Mouse (Mus musculus) neural tube, embryonic 15.5 days (tissue): ENCODE measurements around the gene Syt16. TPM values are rescaled to one million over a fixed set of nuclear protein-coding genes. Genes with fewer than 3 reads are reported as not detected.

Experiments
- ATAC-seq: fragments of 200-750 bp; cut with Nextera tagmentation; 2 replicates; pipeline ENCODE4 v1.8.0; 2017; ENCODE audit warnings: mild to moderate bottlenecking, moderate TSS enrichment, moderate library complexity; ENCODE audit not compliant: low FRiP score
- H3K27ac ChIP-seq: fragments of 300-500 bp; sonication (generic); replicated peaks from 2 replicates; pipeline ENCODE4 v1.5.1; 2015; ENCODE audit warnings: mild to moderate bottlenecking, inconsistent platforms
- H3K27me3 ChIP-seq: fragments of 300-500 bp; sonication (generic); replicated peaks from 2 replicates; pipeline ENCODE4 v1.6.1; 2015; ENCODE audit warnings: inconsistent platforms
- H3K36me3 ChIP-seq: fragments of 300-500 bp; sonication (generic); 2 replicates; pipeline ENCODE4 v1.6.1; 2015; ENCODE audit warnings: inconsistent platforms
- H3K4me1 ChIP-seq: fragments of 300-500 bp; sonication (generic); 2 replicates; pipeline ENCODE4 v1.6.1; 2015; ENCODE audit warnings: inconsistent platforms
- H3K4me2 ChIP-seq: fragments of 300-500 bp; sonication (generic); 2 replicates; pipeline ENCODE4 v1.6.1; 2015; ENCODE audit warnings: inconsistent platforms, mild to moderate bottlenecking, moderate library complexity
- H3K4me3 ChIP-seq: fragments of 300-500 bp; sonication (generic); replicated peaks from 2 replicates; pipeline ENCODE4 v1.5.1; 2015; ENCODE audit warnings: mild to moderate bottlenecking, inconsistent platforms
- H3K9ac ChIP-seq: fragments of 300-500 bp; sonication (generic); replicated peaks from 2 replicates; pipeline ENCODE4 v1.6.1; 2015; ENCODE audit warnings: mild to moderate bottlenecking, inconsistent platforms
- H3K9me3 ChIP-seq: fragments of 300-500 bp; sonication (generic); replicated peaks from 2 replicates; pipeline ENCODE4 v1.6.1; 2016; ENCODE audit warnings: inconsistent platforms
- WGBS: fragments of 180-500 bp; shearing (Covaris S2); methylation state at CpG from one replicate; pipeline ENCODE4 v1.1.7; 2015; ENCODE audit warnings: mixed read lengths; 5-methylcytosine and 5-hydroxymethylcytosine counted together
- polyA plus RNA-seq: library from polyadenylated mRNA; unstranded; fragments of >200 nt; fragmentation: Nextera tagmentation; extraction: Ambion mirVana; gene quantifications from 2 replicates; pipeline ENCODE4 v1.2.1, GENCODE M21; 2015

Syt16 gene
- 66.3 and 78.5 TPM in 2 replicates for polyA plus RNA-seq

DNA sequence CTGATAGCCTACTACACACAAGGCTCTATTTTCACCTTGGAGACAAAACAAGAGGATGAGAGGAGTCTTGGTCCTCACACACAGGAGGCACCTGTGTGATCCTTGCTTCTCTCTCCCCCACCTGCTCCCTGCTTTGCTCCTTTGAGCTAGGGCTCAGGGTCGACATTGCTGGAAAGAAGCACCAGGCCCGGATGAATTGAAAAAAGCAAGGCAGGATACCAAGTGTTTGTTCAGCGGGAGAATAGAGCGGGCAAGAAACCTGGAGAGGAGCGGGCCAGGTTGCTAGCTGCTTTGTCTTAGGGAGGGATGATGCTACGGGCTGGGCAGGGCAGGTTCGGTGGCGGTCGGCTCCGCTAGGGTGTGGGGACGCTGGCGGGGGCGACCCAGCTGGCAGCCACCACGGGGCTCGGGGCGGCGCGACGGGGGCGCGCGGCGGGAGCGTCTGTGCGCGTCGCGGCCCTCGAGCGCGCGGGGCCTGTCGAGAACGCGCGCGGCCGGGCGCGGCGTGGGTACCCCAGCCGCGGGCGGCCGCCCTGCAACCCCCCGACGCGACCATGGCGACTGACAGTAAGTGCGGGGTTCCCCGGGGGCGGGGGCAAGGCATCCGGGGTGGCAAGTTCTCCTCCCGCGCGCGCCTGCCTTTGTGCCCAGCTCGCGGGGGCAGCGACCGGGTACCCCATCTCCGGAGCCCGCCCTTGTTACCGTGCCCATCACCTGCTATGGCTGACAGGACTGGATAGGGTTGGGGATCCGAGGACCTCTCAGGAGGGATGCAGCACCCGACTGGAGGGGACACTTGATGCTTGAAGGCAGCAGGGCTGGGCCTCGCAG, at the start of gene Syt16:
Gene Syt16, plus strand, starts transcription at position 365 of the 831 bp plus-strand sequence.
- H3K4me2 ChIP-seq = peak within 1 kb of the TSS; percentile 78
- under 1% methylated on average over 63 of the region's 67 CpGs for WGBS
- peak within 1 kb of the TSS; percentile 65 for H3K4me3 ChIP-seq
- H3K36me3 ChIP-seq = no peaks in the 10 kb centered on the region
- ATAC-seq = peak; percentile 80
- H3K9me3 ChIP-seq = no peaks in the 10 kb centered on the region
- 0 out of 2 replicates have a peak, but pooled peaks cover 6% of the 10 kb centered on the region for H3K27me3 ChIP-seq
- H3K4me1 ChIP-seq = peaks cover 28% of the 10 kb centered on the region
- peak within 1 kb of the TSS; percentile 65 for H3K9ac ChIP-seq
- H3K27ac ChIP-seq = peak within 1 kb of the TSS; percentile 85

DNA sequence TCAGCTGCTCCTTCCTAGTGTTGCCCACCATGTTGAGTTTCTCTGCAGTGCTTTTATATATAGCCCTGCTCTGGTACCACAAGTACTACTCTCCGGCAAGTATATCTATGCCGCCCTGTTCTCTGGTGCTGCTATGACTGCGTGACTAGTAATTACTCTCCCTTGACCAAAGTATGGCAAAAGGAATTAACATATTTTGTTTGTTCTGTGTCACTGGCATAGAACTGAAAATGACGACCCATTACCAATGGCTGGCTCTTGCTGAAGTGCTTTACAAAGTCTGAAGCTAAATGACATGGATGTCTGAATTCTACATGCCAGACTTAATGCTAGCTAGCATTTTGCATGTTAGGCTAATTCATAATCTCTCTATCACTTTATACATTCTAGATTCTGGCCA, 49.0 kb upstream of the Syt16 start:
- no peak overlapping the region for H3K27ac ChIP-seq
- 93% methylated on average over 4 of the region's 4 CpGs for WGBS
- H3K4me3 ChIP-seq = no peak overlapping the region
- H3K9ac ChIP-seq = no peak overlapping the region
- H3K4me1 ChIP-seq = peaks cover 18% of the 10 kb centered on the region
- H3K4me2 ChIP-seq = no peak overlapping the region
- ATAC-seq = no peak
- H3K27me3 ChIP-seq = no peaks in the 10 kb centered on the region
- H3K9me3 ChIP-seq = no peaks in the 10 kb centered on the region
- H3K36me3 ChIP-seq = peaks cover 21% of the 10 kb centered on the region

DNA sequence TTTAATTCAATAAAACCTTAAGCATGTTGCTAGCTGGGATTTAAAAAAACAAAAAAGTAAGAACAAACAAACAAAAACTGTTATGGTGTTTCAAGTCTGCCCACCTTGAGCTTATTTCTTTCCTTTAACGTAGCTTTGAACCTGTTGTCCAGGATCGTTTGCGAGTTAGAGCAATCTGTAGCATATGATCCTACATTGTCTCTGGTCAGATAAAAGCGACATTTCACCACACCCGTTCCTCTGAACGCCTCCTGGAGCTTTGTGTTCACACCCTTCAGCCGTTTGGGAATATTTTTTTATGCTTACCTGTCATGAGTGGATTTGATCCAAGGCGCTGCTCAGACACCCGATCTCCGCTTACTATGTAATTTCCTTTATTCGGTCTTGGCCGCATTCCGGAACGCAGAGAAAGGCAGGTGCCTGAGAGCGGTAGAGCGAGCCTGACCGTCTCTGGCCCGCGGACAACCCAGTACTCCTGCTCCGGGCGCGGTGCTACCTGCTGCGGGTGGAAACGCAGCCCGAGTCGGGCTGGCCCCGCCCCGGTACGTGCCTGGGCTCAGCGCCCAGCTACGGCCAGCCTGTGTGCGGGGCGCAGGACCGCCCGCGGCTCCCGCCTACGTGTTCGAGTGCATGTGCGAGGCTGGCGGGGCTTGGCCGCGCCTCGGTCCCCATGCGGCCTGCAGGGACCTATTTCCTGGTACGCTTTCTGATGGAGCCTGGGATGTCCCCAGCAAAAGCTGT, 48.0 kb upstream of the Syt16 start:
- Histone ChIP-seq H3K36me3 (peaks cover 12% of the 10 kb centered on the region), H3K9ac (peak overlapping the region; percentile 59)
- 5% methylated on average over 46 of the region's 46 CpGs for WGBS

DNA sequence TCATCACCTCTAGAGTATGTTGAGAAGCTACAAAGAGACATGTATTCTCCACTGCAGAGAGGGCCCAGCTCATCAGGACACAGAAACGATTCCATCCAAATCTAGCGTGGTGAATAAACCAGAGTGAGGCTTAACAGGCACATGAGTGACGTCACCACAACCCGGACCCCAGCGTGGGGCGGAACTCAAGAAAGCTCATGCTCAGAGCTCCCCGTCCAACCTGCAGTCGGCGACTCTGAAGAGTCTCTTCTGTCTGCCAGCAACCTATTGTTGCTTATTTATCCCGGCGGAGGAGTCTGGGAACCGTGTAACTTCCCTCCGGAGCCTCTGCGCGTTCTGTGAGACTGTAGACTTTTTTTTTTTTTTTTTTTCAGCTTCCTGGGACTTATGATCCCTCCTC, 44.6 kb upstream of the Syt16 start:
- H3K9me3 ChIP-seq = no peaks in the 10 kb centered on the region
- WGBS = 9% methylated on average over 15 of the region's 15 CpGs
- ATAC-seq = peak; percentile 60; the same call in 1 of the 2 replicates

More for the DNA sequence above, 48.0 kb upstream of the Syt16 start:
- Histone ChIP-seq H3K9me3 (no peaks in the 10 kb centered on the region), H3K27ac (no peak overlapping the region), H3K4me3 (peak overlapping the region; percentile 46), H3K4me1 (peaks cover 20% of the 10 kb centered on the region), H3K27me3 (no peaks in the 10 kb centered on the region), H3K4me2 (peak overlapping the region; percentile 86)
- peak; percentile 83 for ATAC-seq

DNA sequence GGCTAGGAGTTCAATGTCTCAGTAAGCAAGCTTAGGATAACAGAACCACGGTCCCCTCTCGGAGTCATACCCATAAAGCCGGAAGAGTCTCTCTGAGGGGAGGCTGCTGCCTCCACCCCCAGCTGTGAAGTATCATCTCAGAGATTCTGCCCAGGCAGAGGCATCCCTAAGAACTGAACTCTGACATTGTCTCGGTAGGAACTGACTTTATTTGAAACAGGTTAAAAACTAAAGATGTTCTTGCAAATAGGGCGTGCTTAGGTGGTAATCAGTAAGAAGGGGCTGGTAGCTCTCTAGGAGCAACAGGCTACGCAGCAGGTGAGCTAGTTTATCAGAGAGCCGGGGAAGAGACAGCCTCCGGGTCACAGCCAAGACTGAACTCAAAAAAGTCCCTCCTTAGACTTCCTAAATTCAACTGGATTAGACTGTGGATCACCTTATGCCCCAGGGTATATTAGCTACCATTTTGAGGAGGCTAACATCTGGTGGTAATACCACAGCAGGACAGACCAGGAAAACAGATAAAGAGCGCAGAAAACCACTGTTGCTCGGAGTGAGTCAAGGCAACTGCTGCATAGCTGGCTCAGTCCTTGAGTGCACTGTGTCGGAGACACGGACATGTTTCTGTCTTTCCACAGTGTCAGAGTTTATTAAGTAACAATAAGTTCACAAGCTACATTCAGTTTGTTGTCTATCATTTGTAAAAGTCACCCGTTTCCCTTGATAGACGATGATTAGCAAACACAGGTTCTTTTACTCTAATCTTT, 43.9 kb upstream of the Syt16 start:
- H3K36me3 ChIP-seq = no peaks in the 10 kb centered on the region
- H3K4me1 ChIP-seq = peaks cover 20% of the 10 kb centered on the region
- no peaks in the 10 kb centered on the region for H3K9me3 ChIP-seq
- H3K27me3 ChIP-seq = no peaks in the 10 kb centered on the region
- no peak for ATAC-seq
- H3K9ac ChIP-seq = 0 out of 2 replicates have a peak overlapping the region, but pooled peaks have one; percentile 23
- no peak overlapping the region for H3K27ac ChIP-seq
- peak overlapping the region; percentile 60 for H3K4me2 ChIP-seq
- WGBS = 55% methylated on average over 14 of the region's 14 CpGs
- H3K4me3 ChIP-seq = peak overlapping the region; percentile 33

More for the DNA sequence above, 44.6 kb upstream of the Syt16 start:
- Histone ChIP-seq H3K27ac (no peak overlapping the region), H3K9ac (peak overlapping the region; percentile 23), H3K4me1 (peaks cover 20% of the 10 kb centered on the region), H3K36me3 (no peaks in the 10 kb centered on the region), H3K4me3 (peak overlapping the region; percentile 33), H3K4me2 (peak overlapping the region; percentile 60), H3K27me3 (no peaks in the 10 kb centered on the region)

DNA sequence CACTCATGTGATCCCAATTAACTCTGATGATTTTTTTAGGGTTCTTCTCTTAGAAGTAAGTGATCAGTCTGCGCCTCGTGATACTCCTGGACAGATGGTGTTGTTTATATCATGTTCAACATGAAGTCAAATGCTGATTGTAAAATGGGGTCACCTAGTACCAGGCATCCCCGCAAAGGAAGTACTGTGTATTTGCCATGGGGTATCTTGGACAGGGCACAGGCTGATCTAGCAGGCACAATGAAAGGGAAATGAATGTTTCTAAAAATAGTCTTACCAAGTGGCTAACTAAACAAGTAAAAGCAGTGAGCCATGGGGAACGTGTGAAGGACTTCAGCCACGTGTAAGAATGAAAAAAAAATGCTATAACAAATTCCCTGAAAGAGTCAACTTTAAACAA, 42.7 kb upstream of the Syt16 start:
- H3K4me1 ChIP-seq = peaks cover 11% of the 10 kb centered on the region
- H3K27me3 ChIP-seq = no peaks in the 10 kb centered on the region
- 82% methylated on average over 5 of the region's 5 CpGs for WGBS
- H3K36me3 ChIP-seq = no peaks in the 10 kb centered on the region
- H3K4me3 ChIP-seq = no peak overlapping the region
- H3K9ac ChIP-seq = no peak overlapping the region
- H3K4me2 ChIP-seq = no peak overlapping the region
- no peak for ATAC-seq
- no peak overlapping the region for H3K27ac ChIP-seq
- H3K9me3 ChIP-seq = no peaks in the 10 kb centered on the region

DNA sequence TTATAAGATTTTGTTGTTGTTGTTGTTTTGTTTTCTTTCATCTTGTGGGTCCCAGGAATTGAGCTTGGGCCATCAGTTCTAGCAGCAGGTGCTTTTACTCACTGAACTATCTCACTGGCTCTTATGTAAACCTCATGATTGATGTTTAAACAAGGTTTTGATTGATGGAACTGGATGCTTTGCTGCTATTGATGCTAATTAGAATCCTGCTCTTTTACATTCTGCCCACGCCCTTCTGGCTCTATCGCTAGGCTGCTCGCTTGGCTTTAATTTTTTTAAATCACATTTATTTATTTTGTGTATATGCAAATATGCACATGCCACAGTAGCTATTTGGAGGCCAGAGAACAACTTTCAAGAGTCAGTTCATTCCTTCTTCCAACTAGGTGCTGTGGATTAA, 39.8 kb upstream of the Syt16 start:
- Histone ChIP-seq H3K36me3 (no peaks in the 10 kb centered on the region), H3K4me1 (peaks cover 7% of the 10 kb centered on the region), H3K9me3 (no peaks in the 10 kb centered on the region), H3K27me3 (no peaks in the 10 kb centered on the region; the same call in 1 of the 2 replicates), H3K4me2 (no peak overlapping the region), H3K27ac (no peak overlapping the region), H3K4me3 (no peak overlapping the region), H3K9ac (no peak overlapping the region)
- no peak for ATAC-seq
- WGBS = 92% methylated on average over 3 of the region's 3 CpGs

DNA sequence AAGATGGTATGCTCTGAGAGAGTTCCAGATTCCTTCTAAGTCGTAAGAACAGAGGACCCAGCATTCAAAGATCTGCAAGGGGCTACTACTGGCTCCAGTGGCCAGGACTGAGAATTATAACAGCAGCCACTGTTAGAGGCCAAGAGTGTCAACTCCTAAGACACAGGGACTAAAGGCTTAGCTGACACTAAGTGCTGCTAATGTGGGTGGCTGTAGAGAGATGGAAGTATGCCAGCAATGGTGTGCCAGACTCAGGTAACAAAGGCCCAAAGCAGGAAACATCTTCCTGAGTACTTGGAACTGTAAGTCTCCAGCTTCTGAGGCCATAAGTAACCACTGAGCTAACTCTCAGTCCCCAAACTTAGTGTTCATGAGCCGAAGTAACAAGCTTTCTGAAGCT, 38.6 kb upstream of the Syt16 start:
- WGBS = 83% methylated on average over 2 of the region's 2 CpGs
- Histone ChIP-seq H3K9me3 (no peaks in the 10 kb centered on the region), H3K4me2 (no peak overlapping the region), H3K36me3 (no peaks in the 10 kb centered on the region), H3K27me3 (no peaks in the 10 kb centered on the region; the same call in 1 of the 2 replicates), H3K4me3 (no peak overlapping the region), H3K9ac (no peak overlapping the region), H3K27ac (no peak overlapping the region), H3K4me1 (no peaks in the 10 kb centered on the region)
- ATAC-seq = no peak

DNA sequence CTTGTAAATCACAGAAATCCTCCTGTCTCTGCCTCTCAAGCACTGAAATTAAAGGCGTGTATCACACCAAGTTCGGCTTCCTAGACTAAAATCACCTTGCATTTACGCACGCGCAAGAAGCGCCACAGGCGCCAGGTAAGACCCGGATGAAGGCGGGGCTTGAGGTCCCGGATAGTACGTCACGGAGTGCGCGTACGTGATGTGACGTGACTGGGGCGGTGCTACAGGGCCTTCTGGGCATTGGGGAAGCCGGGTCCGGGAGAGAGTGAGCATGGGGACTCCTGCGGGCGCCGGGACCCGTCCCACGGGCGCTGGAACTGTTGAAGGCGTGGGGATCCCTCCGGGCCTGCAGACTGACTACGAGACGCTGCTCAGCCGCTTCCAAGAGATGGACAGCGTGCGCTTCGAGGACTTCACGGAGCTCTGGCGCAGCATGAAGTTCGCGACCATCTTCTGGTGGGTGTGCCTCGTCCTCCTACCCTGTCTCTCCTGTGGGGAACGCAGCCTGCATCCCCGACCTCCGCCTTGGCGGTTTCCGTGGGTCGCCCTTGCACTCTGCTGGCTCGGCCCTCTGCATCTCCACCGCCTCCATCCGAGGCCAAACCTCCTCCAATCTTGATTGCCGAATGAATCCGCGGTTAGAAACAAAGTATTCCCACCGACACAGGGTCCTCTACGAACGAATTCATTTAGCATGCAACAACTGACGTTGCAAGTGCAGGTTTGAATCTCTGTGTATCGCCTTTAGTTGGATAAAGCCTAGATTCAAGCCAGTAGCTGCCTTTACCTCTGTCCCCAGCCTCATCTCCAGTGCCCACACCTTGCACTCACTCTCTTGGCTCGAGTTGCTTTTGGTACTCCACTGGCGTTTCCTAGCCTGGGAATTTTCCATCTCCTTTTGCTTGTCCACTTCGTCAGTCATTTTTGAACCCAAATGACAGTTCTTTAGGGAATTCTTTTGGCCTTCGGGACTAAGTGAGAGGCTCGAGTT, 32.9 kb upstream of the Syt16 start, which contains the start of gene Snapc1:
Gene Snapc1, plus strand, starts transcription at position 191 of the 991 bp plus-strand sequence.
- ATAC-seq = peak; percentile 100
- no peaks in the 10 kb centered on the region; the same call in 1 of the 2 replicates for H3K27me3 ChIP-seq
- WGBS = 1% methylated on average over 60 of the region's 60 CpGs
- H3K36me3 ChIP-seq = peaks cover 18% of the 10 kb centered on the region
- H3K4me3 ChIP-seq = peak within 1 kb of the TSS; percentile 96
- peak within 1 kb of the TSS; percentile 81 for H3K4me2 ChIP-seq
- H3K4me1 ChIP-seq = peaks cover 13% of the 10 kb centered on the region
- H3K27ac ChIP-seq = peak within 1 kb of the TSS; percentile 90
- no peaks in the 10 kb centered on the region for H3K9me3 ChIP-seq
- peak within 1 kb of the TSS; percentile 86 for H3K9ac ChIP-seq

DNA sequence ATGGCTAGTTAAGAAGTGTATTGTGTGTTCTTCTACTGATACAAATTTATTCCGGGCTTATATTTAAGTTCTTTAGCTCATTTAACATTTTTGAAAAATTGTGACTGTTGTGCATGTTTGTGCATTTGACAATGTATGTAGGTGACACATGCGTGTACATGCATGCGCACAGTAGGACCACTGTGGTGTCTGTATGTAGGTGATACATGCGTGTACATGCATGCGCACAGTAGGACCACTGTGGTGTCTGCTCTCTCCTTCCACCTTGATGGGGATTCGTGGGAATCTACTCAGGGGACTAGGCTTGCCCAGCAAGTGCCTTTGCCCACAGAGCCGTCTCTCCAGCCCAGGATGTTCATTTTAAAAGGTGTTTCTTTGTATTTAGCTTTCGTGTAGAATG, 28.3 kb upstream of the Syt16 start:
- no peak for ATAC-seq

More for the DNA sequence above, 28.3 kb upstream of the Syt16 start:
- Histone ChIP-seq H3K4me3 (no peak overlapping the region), H3K4me1 (peaks cover 13% of the 10 kb centered on the region), H3K9ac (no peak overlapping the region), H3K27ac (no peak overlapping the region), H3K9me3 (no peaks in the 10 kb centered on the region; the same call in 1 of the 2 replicates), H3K4me2 (no peak overlapping the region), H3K27me3 (no peaks in the 10 kb centered on the region), H3K36me3 (peaks cover 56% of the 10 kb centered on the region)
- WGBS = 98% methylated on average over 8 of the region's 8 CpGs
